7 mouse cellular contexts compared by ENCODE assay signal in genomic region chr17:71309711-71310485, GRCm38 (mm10). TPM values are rescaled to one million over a fixed set of nuclear protein-coding genes. Genes with fewer than 3 reads are reported as not detected.
DNase-seq lines count a peak whose midpoint lies in the region; ATAC-seq lines count a peak whose summit lies in the region.

No protein-coding gene starts in this region.

- H3K4me1 ChIP-seq in embryonic facial prominence, embryonic 15.5 days: peaks cover 21% of the 10 kb centered on the region
- peaks cover 23% of the 10 kb centered on the region for H3K4me1 ChIP-seq in hindbrain, embryonic 15.5 days (replicated peaks)
- peaks cover 17% of the 10 kb centered on the region for H3K4me1 ChIP-seq in midbrain, embryonic 12.5 days

- ATAC-seq in embryonic facial prominence, embryonic 15.5 days (ENCODE audit: insufficient number of reproducible peaks, low FRiP score, low TSS enrichment, low read depth): no peak; the same call in 1 of the 2 replicates
- ATAC-seq in hindbrain, embryonic 15.5 days (ENCODE audit: low FRiP score, low read depth): peak; percentile 37; the same call in 1 of the 2 replicates
- peak; percentile 21; the same call in 1 of the 2 replicates for ATAC-seq in midbrain, embryonic 12.5 days (ENCODE audit: low FRiP score, low read depth)

- H3K36me3 ChIP-seq in embryonic facial prominence, embryonic 15.5 days: no peaks in the 10 kb centered on the region
- H3K36me3 ChIP-seq in hindbrain, embryonic 15.5 days: no peaks in the 10 kb centered on the region
- no peaks in the 10 kb centered on the region for H3K36me3 ChIP-seq in midbrain, embryonic 12.5 days

- 2% methylated on average over 23 of the region's 23 CpGs for WGBS in embryonic facial prominence, embryonic 15.5 days
- 3% methylated on average over 23 of the region's 23 CpGs for WGBS in hindbrain, embryonic 15.5 days
- 4% methylated on average over 23 of the region's 23 CpGs for WGBS in midbrain, embryonic 12.5 days

- DNase-seq in urinary bladder, postnatal 14 days (ENCODE audit: low spot score): peak; percentile 26
- no peak for DNase-seq in urinary bladder, postnatal 4 days (ENCODE audit: low spot score in 2 of 2)
- no peak for DNase-seq in frontal cortex, adult 2 months (ENCODE audit: extremely low spot score in 1 of 2, low spot score in 1 of 2)
- DNase-seq in layer of hippocampus, adult 11-12 months (ENCODE audit: low spot score): no peak

- peaks cover 33% of the 10 kb centered on the region for H3K27me3 ChIP-seq in embryonic facial prominence, embryonic 15.5 days
- H3K27me3 ChIP-seq in hindbrain, embryonic 15.5 days: 0 out of 2 replicates have a peak, but pooled peaks cover 11% of the 10 kb centered on the region
- peaks cover 38% of the 10 kb centered on the region for H3K27me3 ChIP-seq in midbrain, embryonic 12.5 days

- no peaks in the 10 kb centered on the region for H3K9me3 ChIP-seq in embryonic facial prominence, embryonic 15.5 days (replicated peaks)
- H3K9me3 ChIP-seq in hindbrain, embryonic 15.5 days: no peaks in the 10 kb centered on the region
- no peaks in the 10 kb centered on the region for H3K9me3 ChIP-seq in midbrain, embryonic 12.5 days

- H3K27ac ChIP-seq in embryonic facial prominence, embryonic 15.5 days (replicated peaks): peak overlapping the region; percentile 83
- no peak overlapping the region for H3K27ac ChIP-seq in hindbrain, embryonic 15.5 days (replicated peaks)
- H3K27ac ChIP-seq in midbrain, embryonic 12.5 days (replicated peaks): no peak overlapping the region

- H3K9ac ChIP-seq in embryonic facial prominence, embryonic 15.5 days: peak overlapping the region; percentile 64
- H3K9ac ChIP-seq in hindbrain, embryonic 15.5 days: peak overlapping the region; percentile 44
- peak overlapping the region; percentile 74 for H3K9ac ChIP-seq in midbrain, embryonic 12.5 days (replicated peaks)

- peak overlapping the region; percentile 64 for H3K4me3 ChIP-seq in embryonic facial prominence, embryonic 15.5 days (replicated peaks)
- peak overlapping the region; percentile 61 for H3K4me3 ChIP-seq in hindbrain, embryonic 15.5 days
- peak overlapping the region; percentile 66 for H3K4me3 ChIP-seq in midbrain, embryonic 12.5 days

- peak overlapping the region; percentile 99 for H3K4me2 ChIP-seq in embryonic facial prominence, embryonic 15.5 days (replicated peaks)
- peak overlapping the region; percentile 100 for H3K4me2 ChIP-seq in hindbrain, embryonic 15.5 days
- peak overlapping the region; percentile 100 for H3K4me2 ChIP-seq in midbrain, embryonic 12.5 days (replicated peaks)

RNA-seq across cellular contexts. Expression of gene Emilin2, which starts 1.9 kb away (rescaled TPM):
- polyA plus RNA-seq in embryonic facial prominence, embryonic 15.5 days (2015; fragmentation: Nextera tagmentation; extraction: Ambion mirVana): 26.3 and 31.7 TPM in 2 replicates
- 2.4 TPM in 2 replicates for polyA plus RNA-seq in hindbrain, embryonic 15.5 days (2015; fragmentation: Nextera tagmentation; extraction: Ambion mirVana)
- polyA plus RNA-seq in midbrain, embryonic 12.5 days (2016; fragmentation: Nextera tagmentation; extraction: Ambion mirVana): 9.9 and 10.2 TPM in 2 replicates
- polyA plus RNA-seq in frontal cortex, adult 2 months (2012; rRNA removed): 1.4 and 1.6 TPM in 2 replicates
